Mouse (Mus musculus) kidney, postnatal 0 days (tissue): ENCODE measurements around the gene Rac1. TPM values are rescaled to one million over a fixed set of nuclear protein-coding genes. Genes with fewer than 3 reads are reported as not detected.

Experiments used
- ATAC-seq: fragments of 200-750 bp; cut with Nextera tagmentation; replicated peaks from 2 replicates; pipeline ENCODE4 v1.8.0; 2017; ENCODE audit warnings: low read depth, moderate number of reproducible peaks, moderate TSS enrichment, moderate library complexity; ENCODE audit not compliant: low FRiP score
- DNase-seq: peaks from one replicate; pipeline ENCODE4 v3.0.0-alpha.2; 2016; ENCODE audit warnings: low spot score
- H3K27ac ChIP-seq: fragments of 300-500 bp; sonication (generic); 2 replicates; pipeline ENCODE4 v1.5.1; 2014; ENCODE audit warnings: mild to moderate bottlenecking
- H3K27me3 ChIP-seq: fragments of 300-500 bp; sonication (generic); 2 replicates; pipeline ENCODE4 v1.6.1; 2014; ENCODE audit warnings: low read length, mixed read lengths; ENCODE audit not compliant: insufficient read depth
- H3K36me3 ChIP-seq: fragments of 300-500 bp; sonication (generic); 2 replicates; pipeline ENCODE4 v1.6.1; 2014; ENCODE audit warnings: low read length, mixed read lengths; ENCODE audit not compliant: insufficient read depth
- H3K4me1 ChIP-seq: fragments of 300-500 bp; sonication (generic); replicated peaks from 2 replicates; pipeline ENCODE4 v1.6.1; 2014; ENCODE audit warnings: antibody characterized with exemption, low read length, mixed read lengths; ENCODE audit not compliant: insufficient read depth
- H3K4me2 ChIP-seq: fragments of 300-500 bp; sonication (generic); 2 replicates; pipeline ENCODE4 v1.6.1; 2014; ENCODE audit warnings: mild to moderate bottlenecking, low read length, moderate library complexity, mixed read lengths
- H3K4me3 ChIP-seq: fragments of 300-500 bp; sonication (generic); replicated peaks from 2 replicates; pipeline ENCODE4 v1.5.1; 2014; ENCODE audit warnings: low read depth, low read length
- H3K9ac ChIP-seq: fragments of 300-500 bp; sonication (generic); 2 replicates; pipeline ENCODE4 v1.6.1; 2014; ENCODE audit warnings: low read depth, low read length
- H3K9me3 ChIP-seq: fragments of 300-500 bp; sonication (generic); replicated peaks from 2 replicates; pipeline ENCODE4 v1.6.1; 2016; ENCODE audit warnings: low read length, inconsistent platforms, mixed read lengths
- CTCF ChIP-seq: IDR thresholded peaks from 2 replicates; pipeline ENCODE4 v1.5.1; 2016; ENCODE audit warnings: antibody characterized with exemption, low read depth, mild to moderate bottlenecking, moderate library complexity
- WGBS: fragments of 180-500 bp; shearing (Covaris S2); extraction: QIAGEN DNeasy Blood & Tissue Kit; methylation state at CpG from one replicate; pipeline ENCODE4 v1.1.7; 2014; 5-methylcytosine and 5-hydroxymethylcytosine counted together
- polyA plus RNA-seq: library from polyadenylated mRNA; unstranded; fragments of >200 nt; fragmentation: Nextera tagmentation; extraction: Ambion mirVana; gene quantifications from 2 replicates; pipeline ENCODE4 v1.2.1, GENCODE M21; 2015

Rac1 gene
- polyA plus RNA-seq, 1 experiment from 2014 or later: 453 TPM

DNA sequence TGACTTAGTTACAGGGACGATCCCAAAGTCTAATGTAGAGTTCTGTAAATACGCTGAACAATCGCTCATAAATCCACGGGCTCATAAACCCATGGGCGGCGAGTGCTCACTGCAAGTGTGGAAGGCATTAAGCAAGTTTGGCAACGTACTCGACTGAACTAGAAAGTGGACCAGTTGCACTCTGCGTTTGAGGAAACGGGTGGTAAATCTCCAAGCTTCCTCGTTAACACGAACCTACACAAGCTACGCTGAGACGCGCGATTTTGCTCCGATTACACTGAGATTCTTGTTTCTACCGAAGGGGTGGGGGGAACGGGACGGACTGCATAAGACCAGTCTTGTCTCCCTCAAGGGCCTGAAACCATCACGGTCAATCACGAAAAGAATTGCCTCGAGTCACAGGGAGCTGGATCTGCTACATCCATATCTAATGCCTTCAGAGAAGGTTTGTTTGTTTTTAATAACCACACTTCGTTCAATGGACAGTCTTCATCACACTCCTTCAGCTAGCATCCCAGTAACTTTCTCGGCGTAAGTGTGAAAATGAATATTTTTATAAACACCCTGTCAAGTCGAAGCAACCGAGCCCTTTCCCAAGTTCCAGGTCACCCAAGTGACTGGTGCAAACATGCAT, 1.0 kb downstream of the Rac1 start:
- H3K27me3 ChIP-seq: no peaks in the 10 kb centered on the region
- TF ChIP-seq CTCF: no peak
- peaks cover 19% of the 10 kb centered on the region for H3K4me1 ChIP-seq
- H3K9ac ChIP-seq: peak overlapping the region; percentile 100
- peak overlapping the region; percentile 81 for H3K4me2 ChIP-seq
- WGBS: under 1% methylated on average over 28 of the region's 28 CpGs
- H3K36me3 ChIP-seq: no peaks in the 10 kb centered on the region
- ATAC-seq (no peak), DNase-seq (peak; percentile 79)
- peak overlapping the region; percentile 100 for H3K4me3 ChIP-seq
- peak overlapping the region; percentile 100 for H3K27ac ChIP-seq
- no peaks in the 10 kb centered on the region for H3K9me3 ChIP-seq

DNA sequence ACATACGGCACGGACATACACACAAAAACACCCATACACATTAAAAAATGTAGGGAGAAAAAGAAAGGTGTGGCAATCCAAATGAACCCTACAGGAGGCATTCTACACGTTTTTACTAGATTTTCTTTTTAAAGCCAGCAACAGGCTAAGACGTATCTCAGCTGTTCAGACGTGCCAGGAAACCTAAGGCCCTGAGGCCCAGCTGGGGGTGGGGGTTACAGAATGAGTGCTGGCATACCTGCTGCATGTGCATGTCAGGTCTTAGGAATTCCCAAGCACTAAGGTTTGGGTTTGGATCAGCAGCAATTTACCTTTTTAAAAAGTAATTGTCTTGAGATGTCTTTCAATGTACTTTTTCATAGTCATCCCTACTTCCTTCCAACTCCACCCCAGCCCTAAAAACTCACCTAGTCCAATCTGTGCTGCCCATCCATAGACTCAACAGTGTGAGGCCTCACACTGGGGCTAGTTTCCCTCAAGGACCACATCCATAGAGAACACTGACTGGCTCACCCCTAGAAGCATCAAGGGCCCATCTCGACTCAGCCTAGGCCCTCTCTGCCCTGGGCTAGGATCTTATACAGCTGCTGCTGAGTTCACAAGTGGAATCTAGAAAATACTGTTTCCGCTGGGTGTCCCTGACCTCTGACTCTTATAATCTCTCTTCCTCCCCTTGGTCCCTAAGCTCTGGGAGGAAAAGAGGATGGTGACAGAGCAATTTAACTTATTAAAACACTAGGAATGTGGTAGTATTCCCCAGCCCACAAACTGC, 2.2 kb downstream of the Rac1 start:
- WGBS: 23% methylated on average over 7 of the region's 7 CpGs
- Histone ChIP-seq H3K4me2 (peak overlapping the region; percentile 81), H3K36me3 (no peaks in the 10 kb centered on the region), H3K27me3 (no peaks in the 10 kb centered on the region), H3K4me3 (peak overlapping the region; percentile 100), H3K9ac (peak overlapping the region; percentile 100; the same call in 1 of the 2 replicates), H3K9me3 (no peaks in the 10 kb centered on the region), H3K4me1 (peaks cover 19% of the 10 kb centered on the region), H3K27ac (no peak overlapping the region)
- TF ChIP-seq CTCF: no peak
- ATAC-seq (no peak), DNase-seq (no peak)

DNA sequence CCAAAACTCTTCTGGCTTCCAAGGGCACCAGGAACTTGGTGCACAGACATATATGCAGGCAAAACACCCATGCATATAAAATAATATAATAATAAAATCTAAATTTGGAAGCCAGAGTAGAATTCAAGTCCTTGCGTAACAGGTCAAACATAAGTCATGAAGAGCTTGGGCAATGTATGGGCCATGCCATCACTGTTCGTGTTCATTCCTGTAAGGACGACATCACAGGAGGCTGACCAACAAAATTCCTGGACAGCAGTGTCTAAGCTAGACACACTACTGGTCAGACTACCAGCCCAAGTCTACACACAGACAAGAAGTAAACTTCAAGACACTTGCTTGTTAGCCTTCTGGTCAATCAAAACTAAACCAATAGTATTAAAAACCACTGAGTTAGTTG, 5.0 kb downstream of the Rac1 start:
- no peaks in the 10 kb centered on the region for H3K9me3 ChIP-seq
- DNase-seq: no peak
- WGBS: 82% methylated on average over 3 of the region's 3 CpGs
- H3K9ac ChIP-seq: no peak overlapping the region
- no peak overlapping the region for H3K4me2 ChIP-seq
- no peak for ATAC-seq
- no peaks in the 10 kb centered on the region for H3K27me3 ChIP-seq
- H3K4me1 ChIP-seq: peaks cover 34% of the 10 kb centered on the region
- no peak overlapping the region for H3K27ac ChIP-seq
- H3K4me3 ChIP-seq: no peak overlapping the region
- TF ChIP-seq CTCF: no peak
- H3K36me3 ChIP-seq: no peaks in the 10 kb centered on the region

DNA sequence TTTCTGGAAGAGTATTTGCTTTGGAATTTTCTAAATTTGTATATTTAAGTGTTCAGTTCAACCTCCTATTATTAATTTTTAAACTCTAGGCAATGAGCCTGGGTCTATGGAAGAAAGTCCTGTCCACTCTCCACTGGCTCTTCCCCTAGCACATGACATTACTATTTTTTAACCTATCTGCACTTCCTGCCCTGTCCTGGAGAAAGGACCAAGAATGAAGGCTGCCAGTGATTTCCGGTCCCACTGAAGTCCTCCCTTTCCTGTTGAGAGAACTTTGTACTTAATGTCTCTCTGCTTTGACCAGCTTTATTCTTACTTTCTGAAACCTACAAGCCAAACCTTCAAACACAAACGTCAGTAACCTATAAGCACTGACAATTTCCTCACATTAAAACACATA, 7.4 kb downstream of the Rac1 start:
- no peak for TF ChIP-seq CTCF
- Histone ChIP-seq H3K4me1 (peaks cover 28% of the 10 kb centered on the region), H3K9me3 (no peaks in the 10 kb centered on the region), H3K4me2 (peak overlapping the region; percentile 6), H3K36me3 (peaks cover 11% of the 10 kb centered on the region), H3K9ac (no peak overlapping the region), H3K4me3 (no peak overlapping the region), H3K27me3 (no peaks in the 10 kb centered on the region), H3K27ac (peak overlapping the region; percentile 27; the same call in 1 of the 2 replicates)
- DNase-seq (peak; percentile 46), ATAC-seq (0 out of 2 replicates have a peak, but pooled peaks have one; percentile 30)
- WGBS: 59% methylated on average over 2 of the region's 2 CpGs

DNA sequence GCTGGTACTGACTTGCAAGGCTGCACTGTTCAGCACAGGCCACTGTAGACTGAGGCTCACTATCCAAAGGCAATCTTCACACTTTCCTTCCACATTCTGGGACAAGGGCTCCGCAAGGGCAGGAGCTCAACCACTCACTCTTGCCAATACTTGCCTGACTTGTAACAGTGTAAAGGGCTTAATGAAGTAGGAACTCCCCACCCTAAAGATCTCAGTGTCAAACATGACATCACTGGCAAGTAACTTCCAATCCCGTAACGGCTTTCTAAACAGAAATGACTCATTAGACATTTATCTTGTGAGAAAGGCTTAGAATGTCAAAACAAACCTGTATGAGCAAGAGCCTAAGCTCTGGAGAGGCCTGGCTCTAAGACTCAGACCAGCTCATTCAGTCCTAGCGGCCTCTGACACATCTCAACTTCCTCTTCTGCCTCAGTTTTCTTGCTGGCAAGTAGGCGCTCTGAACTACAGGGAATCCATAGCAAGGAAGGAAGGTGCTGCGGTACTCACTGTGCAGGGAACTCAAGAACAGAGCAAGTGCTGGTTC, 9.7 kb downstream of the Rac1 start:
- peak; percentile 33; the same call in 1 of the 2 replicates for ATAC-seq
- peaks cover 34% of the 10 kb centered on the region for H3K36me3 ChIP-seq
- 54% methylated on average over 6 of the region's 6 CpGs for WGBS
- no peaks in the 10 kb centered on the region for H3K27me3 ChIP-seq
- TF ChIP-seq CTCF: no peak
- H3K4me3 ChIP-seq: no peak overlapping the region
- H3K4me1 ChIP-seq: peaks cover 19% of the 10 kb centered on the region
- no peaks in the 10 kb centered on the region for H3K9me3 ChIP-seq
- H3K27ac ChIP-seq: no peak overlapping the region
- H3K9ac ChIP-seq: no peak overlapping the region
- H3K4me2 ChIP-seq: no peak overlapping the region
- DNase-seq: peak; percentile 32

DNA sequence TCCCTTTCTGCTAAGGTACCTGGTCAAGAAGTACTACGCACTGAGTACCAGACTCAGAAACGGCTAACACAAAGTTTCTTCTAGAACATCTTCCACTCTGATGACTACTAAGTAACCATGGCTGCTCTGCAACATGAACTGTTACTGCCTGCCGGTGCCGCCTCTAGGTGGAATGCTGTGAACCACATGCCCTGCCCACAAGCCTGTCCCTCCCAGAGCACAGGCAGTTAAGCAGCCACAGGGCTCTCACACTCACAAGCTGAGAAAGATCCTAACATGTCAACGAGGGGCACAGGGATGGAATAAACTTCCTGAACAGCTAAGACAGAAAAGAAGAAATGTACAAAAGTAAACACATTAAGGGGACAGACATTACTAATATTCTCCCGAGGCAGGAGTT, 10.4 kb downstream of the Rac1 start:
- no peak for ATAC-seq
- Histone ChIP-seq H3K9ac (no peak overlapping the region), H3K27me3 (no peaks in the 10 kb centered on the region), H3K27ac (no peak overlapping the region), H3K4me1 (peaks cover 19% of the 10 kb centered on the region), H3K4me2 (no peak overlapping the region), H3K9me3 (no peaks in the 10 kb centered on the region), H3K36me3 (peaks cover 36% of the 10 kb centered on the region), H3K4me3 (no peak overlapping the region)
- TF ChIP-seq CTCF: no peak
- 63% methylated on average over 6 of the region's 6 CpGs for WGBS
- peak; percentile 18 for DNase-seq
